Mouse (Mus musculus): ENCODE results near the gene Ruvbl2. TPM values are rescaled to one million over a fixed set of nuclear protein-coding genes. Genes with fewer than 3 reads are reported as not detected.
"Not testable (repeated sequence)": the region's sequence is repeated elsewhere in the genome, so short reads cannot be mapped to it uniquely, and the experiment has no call there.

Ruvbl2 gene
- polyA plus RNA-seq, 1 experiment from 2014 or later: 35.6 TPM

DNA sequence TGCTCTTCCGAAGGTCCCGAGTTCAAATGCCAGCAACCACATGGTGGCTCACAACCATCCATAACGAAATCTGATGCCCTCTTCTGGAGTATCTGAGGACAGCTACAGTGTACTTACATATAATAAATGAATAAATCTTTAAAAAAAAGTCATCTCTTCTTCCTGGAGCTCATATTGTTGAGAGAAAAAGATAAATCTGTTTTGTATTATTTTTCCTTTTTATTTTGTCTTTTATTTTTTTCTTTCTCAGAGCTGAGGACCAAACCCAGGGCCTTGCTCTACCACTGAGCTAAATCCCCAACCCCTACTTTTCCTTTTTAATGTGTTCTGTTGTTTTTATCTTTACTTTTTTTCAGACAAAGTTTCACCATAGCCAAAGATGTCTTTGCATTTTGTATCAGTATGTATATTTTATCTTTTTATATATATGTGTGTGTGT lies 41.5 kb downstream of the Ruvbl2 start:
- H3K27ac ChIP-seq (ENCODE audit: low read depth, low read length); H3K4me1 ChIP-seq (replicated peaks; ENCODE audit: control insufficient read depth, insufficient read depth, low read length); H3K9me3 ChIP-seq (ENCODE audit: control insufficient read depth); H3K27me3 ChIP-seq (replicated peaks; ENCODE audit: control insufficient read depth, insufficient read depth, low read length); H3K9ac ChIP-seq (ENCODE audit: low read depth, low read length): not testable (repeated sequence)
- peak overlapping the region; percentile 71 for H3K4me2 ChIP-seq (replicated peaks; ENCODE audit: low read depth)
- WGBS: 8% methylated on average over 3 of the region's 3 CpGs
- H3K4me3 ChIP-seq (ENCODE audit: low read depth, low read length): peak overlapping the region; percentile 68
- TF ChIP-seq CTCF (IDR thresholded peaks at IDR 0.05; ENCODE audit: low read depth): peak; percentile 48
- ATAC-seq: peak; percentile 57
- H3K36me3 ChIP-seq (ENCODE audit: control insufficient read depth, insufficient read depth): peaks cover 16% of the 10 kb centered on the region

DNA sequence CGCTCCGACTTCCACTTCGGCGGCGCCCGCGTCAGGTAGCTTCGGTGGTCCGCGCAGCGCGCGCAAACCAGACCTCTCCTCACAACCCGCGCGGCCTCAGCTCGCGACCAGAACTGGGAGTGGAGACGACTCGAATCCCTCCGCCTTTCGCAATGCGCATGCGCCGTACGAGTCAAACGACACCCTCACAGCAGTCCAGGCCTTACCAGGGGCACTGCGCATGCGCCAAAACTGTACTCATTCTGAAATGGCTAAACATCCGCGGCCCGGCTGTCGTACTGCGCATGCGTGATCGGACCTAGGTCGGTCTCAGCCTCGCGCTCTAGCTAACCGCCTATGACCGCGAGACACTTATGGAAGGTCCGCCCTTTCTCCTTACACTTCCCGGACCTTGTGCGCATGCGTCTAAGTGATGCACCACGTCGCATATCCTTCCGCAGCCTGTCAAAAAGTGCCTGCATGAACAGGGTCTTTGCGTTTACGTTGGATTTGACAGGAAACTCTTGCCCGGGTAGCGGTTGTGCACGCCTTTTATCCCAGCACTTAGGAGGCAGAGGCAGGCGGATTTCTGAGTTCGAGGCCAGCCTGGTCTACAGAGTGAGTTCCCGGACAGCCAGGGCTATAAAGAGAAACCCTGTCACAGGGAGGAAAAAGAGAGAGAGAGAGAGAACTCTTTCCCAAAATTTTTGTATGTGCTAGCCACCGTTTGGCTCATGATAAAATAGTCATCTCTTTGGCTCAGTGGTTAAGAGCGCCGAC lies 42.1 kb downstream of the Ruvbl2 start, which contains the start of gene Snrnp70:
TSS of gene Snrnp70 (minus strand) at position 165 of the 759 bp plus-strand sequence.
- no peaks in the 10 kb centered on the region for H3K9me3 ChIP-seq (ENCODE audit: control insufficient read depth)
- no peaks in the 10 kb centered on the region for H3K27me3 ChIP-seq (replicated peaks; ENCODE audit: control insufficient read depth, insufficient read depth, low read length)
- H3K36me3 ChIP-seq (ENCODE audit: control insufficient read depth, insufficient read depth): peaks cover 20% of the 10 kb centered on the region
- peaks cover 9% of the 10 kb centered on the region; the same call in 1 of the 2 replicates for H3K4me1 ChIP-seq (replicated peaks; ENCODE audit: control insufficient read depth, insufficient read depth, low read length)
- peak within 1 kb of the TSS; percentile 77 for H3K4me2 ChIP-seq (replicated peaks; ENCODE audit: low read depth)
- peak within 1 kb of the TSS; percentile 84 for H3K9ac ChIP-seq (ENCODE audit: low read depth, low read length)
- peak within 1 kb of the TSS; percentile 95 for H3K27ac ChIP-seq (ENCODE audit: low read depth, low read length)
- TF ChIP-seq CTCF (IDR thresholded peaks at IDR 0.05; ENCODE audit: low read depth): no peak
- WGBS: under 1% methylated on average over 60 of the region's 60 CpGs
- peak; percentile 98 for ATAC-seq
- H3K4me3 ChIP-seq (ENCODE audit: low read depth, low read length): peak within 1 kb of the TSS; percentile 68

DNA sequence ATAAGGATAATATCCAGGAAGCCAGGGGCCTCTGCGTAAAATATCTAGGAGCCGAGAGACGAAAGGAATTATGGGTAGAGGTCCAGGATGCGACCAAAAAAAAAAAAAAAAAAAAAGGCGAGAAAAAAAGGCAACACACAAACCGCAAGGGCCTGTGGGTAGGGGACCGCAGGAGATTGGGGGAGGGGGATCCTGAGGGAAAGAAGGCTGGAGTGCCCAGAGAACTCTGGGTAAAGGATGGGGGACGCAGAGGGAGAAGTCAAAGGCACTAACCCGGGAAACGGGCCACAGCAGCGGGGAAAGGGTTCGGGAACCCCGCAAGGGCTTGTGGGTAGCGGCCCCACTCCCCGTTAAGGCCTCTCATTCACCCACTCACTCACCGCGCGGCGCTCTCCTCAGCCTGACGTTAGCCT lies 42.8 kb downstream of the Ruvbl2 start:
- WGBS: 1% methylated on average over 19 of the region's 20 CpGs

GRCm38 (mm10) chr7:45386077-45386476 lies 51.8 kb downstream of the Ruvbl2 start:
- no peak overlapping the region for H3K9ac ChIP-seq (ENCODE audit: low read depth, low read length)
- no peak overlapping the region for H3K4me2 ChIP-seq (replicated peaks; ENCODE audit: low read depth)
- H3K36me3 ChIP-seq (ENCODE audit: control insufficient read depth, insufficient read depth): peaks cover 96% of the 10 kb centered on the region
- no peaks in the 10 kb centered on the region for H3K27me3 ChIP-seq (replicated peaks; ENCODE audit: control insufficient read depth, insufficient read depth, low read length)
- no peaks in the 10 kb centered on the region for H3K4me1 ChIP-seq (replicated peaks; ENCODE audit: control insufficient read depth, insufficient read depth, low read length)
- no peak for ATAC-seq
- WGBS: 92% methylated on average over 3 of the region's 3 CpGs
- H3K27ac ChIP-seq (ENCODE audit: low read depth, low read length): no peak overlapping the region
- TF ChIP-seq CTCF (IDR thresholded peaks at IDR 0.05; ENCODE audit: low read depth): peak; percentile 57
- H3K4me3 ChIP-seq (ENCODE audit: low read depth, low read length): no peak overlapping the region
- no peaks in the 10 kb centered on the region for H3K9me3 ChIP-seq (ENCODE audit: control insufficient read depth)

More for the DNA sequence above, 42.8 kb downstream of the Ruvbl2 start:
- no peaks in the 10 kb centered on the region for H3K9me3 ChIP-seq (ENCODE audit: control insufficient read depth)
- ATAC-seq: peak; percentile 71
- H3K9ac ChIP-seq (ENCODE audit: low read depth, low read length): peak overlapping the region; percentile 84
- peaks cover 26% of the 10 kb centered on the region for H3K36me3 ChIP-seq (ENCODE audit: control insufficient read depth, insufficient read depth)
- H3K4me3 ChIP-seq (ENCODE audit: low read depth, low read length): peak overlapping the region; percentile 68
- peak overlapping the region; percentile 77 for H3K4me2 ChIP-seq (replicated peaks; ENCODE audit: low read depth)
- TF ChIP-seq CTCF (IDR thresholded peaks at IDR 0.05; ENCODE audit: low read depth): no peak
- H3K4me1 ChIP-seq (replicated peaks; ENCODE audit: control insufficient read depth, insufficient read depth, low read length): peaks cover 9% of the 10 kb centered on the region; the same call in 1 of the 2 replicates
- H3K27me3 ChIP-seq (replicated peaks; ENCODE audit: control insufficient read depth, insufficient read depth, low read length): no peaks in the 10 kb centered on the region
- H3K27ac ChIP-seq (ENCODE audit: low read depth, low read length): peak overlapping the region; percentile 95

DNA sequence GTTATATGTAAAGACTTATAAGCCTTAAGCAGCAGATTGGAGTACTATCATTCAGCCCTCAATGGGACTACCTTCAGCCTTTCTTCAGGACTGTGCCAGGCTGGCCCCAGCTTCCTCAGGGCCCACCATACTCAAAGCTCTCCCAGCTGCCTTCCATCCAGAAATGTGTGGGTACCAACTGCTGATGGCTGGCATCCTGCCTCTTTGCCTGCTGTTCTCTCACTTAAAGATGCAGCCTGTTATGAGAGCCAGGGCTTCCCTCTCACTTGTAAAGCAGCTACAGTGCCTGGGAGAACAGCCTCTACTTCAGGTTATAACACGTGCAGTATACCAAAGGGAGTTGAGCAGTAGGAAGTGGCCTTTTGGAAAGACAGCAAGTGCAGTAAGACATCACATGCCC lies 61.8 kb downstream of the Ruvbl2 start:
- no peak overlapping the region for H3K9ac ChIP-seq (ENCODE audit: low read depth, low read length)
- no peak overlapping the region for H3K27ac ChIP-seq (ENCODE audit: low read depth, low read length)
- no peak for ATAC-seq
- no peak overlapping the region for H3K4me3 ChIP-seq (ENCODE audit: low read depth, low read length)
- TF ChIP-seq CTCF (IDR thresholded peaks at IDR 0.05; ENCODE audit: low read depth): no peak
- whole genome bisulfite sequencing: 69% methylated on average over 1 of the region's 1 CpGs
- peaks cover 63% of the 10 kb centered on the region for H3K36me3 ChIP-seq (ENCODE audit: control insufficient read depth, insufficient read depth)
- H3K9me3 ChIP-seq (ENCODE audit: control insufficient read depth): no peaks in the 10 kb centered on the region
- H3K4me2 ChIP-seq (replicated peaks; ENCODE audit: low read depth): no peak overlapping the region
- H3K4me1 ChIP-seq (replicated peaks; ENCODE audit: control insufficient read depth, insufficient read depth, low read length): no peaks in the 10 kb centered on the region
- H3K27me3 ChIP-seq (replicated peaks; ENCODE audit: control insufficient read depth, insufficient read depth, low read length): no peaks in the 10 kb centered on the region

DNA sequence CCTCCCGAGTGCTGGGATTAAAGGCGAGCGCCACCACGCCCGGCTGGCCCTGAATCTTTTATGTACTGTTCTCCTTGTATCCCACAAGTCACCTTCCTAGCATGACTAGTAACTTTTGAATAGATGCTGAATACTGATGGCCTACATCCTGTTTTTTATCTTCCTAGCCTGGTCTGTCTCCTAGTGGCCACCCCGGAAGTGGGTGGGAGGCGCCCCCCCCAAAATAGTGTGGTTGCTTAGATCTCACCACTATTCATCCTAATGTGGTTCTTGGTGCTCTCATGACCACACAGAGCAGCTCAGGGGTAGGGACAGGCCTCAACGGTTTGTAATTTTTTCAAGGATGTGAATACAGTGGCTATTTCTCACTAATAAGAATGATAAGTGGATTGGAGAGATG lies 63.3 kb downstream of the Ruvbl2 start:
- 86% methylated on average over 8 of the region's 8 CpGs for WGBS
- Histone ChIP-seq H3K4me2 (replicated peaks; ENCODE audit: low read depth) (no peak overlapping the region), H3K9ac (ENCODE audit: low read depth, low read length) (no peak overlapping the region), H3K27ac (ENCODE audit: low read depth, low read length) (no peak overlapping the region), H3K4me3 (ENCODE audit: low read depth, low read length) (no peak overlapping the region), H3K4me1 (replicated peaks; ENCODE audit: control insufficient read depth, insufficient read depth, low read length) (peaks cover 4% of the 10 kb centered on the region; the same call in 1 of the 2 replicates), H3K36me3 (ENCODE audit: control insufficient read depth, insufficient read depth) (peaks cover 48% of the 10 kb centered on the region), H3K27me3 (replicated peaks; ENCODE audit: control insufficient read depth, insufficient read depth, low read length) (no peaks in the 10 kb centered on the region), H3K9me3 (ENCODE audit: control insufficient read depth) (no peaks in the 10 kb centered on the region)
- ATAC-seq: no peak
- TF ChIP-seq CTCF (IDR thresholded peaks at IDR 0.05; ENCODE audit: low read depth): no peak
